Mouse (Mus musculus): ENCODE results near the gene Rnaseh2c.
A peak's percentile ranks its signal among the peaks of the same experiment; 100 is the strongest.

Gene Rnaseh2c

GRCm38 (mm10) chr19:5575336-5575735, 26.3 kb upstream of the Rnaseh2c start:
- no peak for DNase-seq (ENCODE audit: low spot score)

DNA sequence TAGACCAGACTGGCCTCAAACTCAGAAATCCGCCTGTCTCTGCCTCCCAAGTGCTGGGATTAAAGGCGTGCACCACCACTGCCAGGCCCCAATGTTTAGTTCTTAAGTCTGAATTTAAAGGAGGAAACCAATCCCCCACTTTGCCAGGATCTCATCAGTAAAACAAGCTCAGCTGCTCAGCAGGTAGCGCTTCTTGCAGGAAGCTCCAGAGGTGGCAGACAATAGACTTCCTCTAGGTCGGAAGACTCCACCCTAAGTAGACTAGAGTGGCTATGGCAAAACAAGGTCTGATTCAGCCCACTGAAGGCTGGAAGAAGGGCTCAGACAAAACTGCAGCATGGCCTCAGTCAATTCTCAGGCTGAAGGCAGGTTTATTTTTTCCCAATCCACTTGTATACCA, 21.7 kb upstream of the Rnaseh2c start:
- no peak for DNase-seq (ENCODE audit: low spot score)

- DNase-seq (ENCODE audit: low spot score): no peak
These were observed 20.9 kb upstream of the Rnaseh2c start for GRCm38 (mm10) chr19:5580776-5581175.

GRCm38 (mm10) chr19:5581995-5582394, 19.7 kb upstream of the Rnaseh2c start:
- DNase-seq (ENCODE audit: low spot score): no peak

- peak; percentile 39 for DNase-seq (ENCODE audit: low spot score)
These were observed 12.5 kb upstream of the Rnaseh2c start for GRCm38 (mm10) chr19:5589159-5589558.

- DNase-seq (ENCODE audit: low spot score): no peak
These were observed 9.8 kb upstream of the Rnaseh2c start for GRCm38 (mm10) chr19:5591888-5592287.

DNA sequence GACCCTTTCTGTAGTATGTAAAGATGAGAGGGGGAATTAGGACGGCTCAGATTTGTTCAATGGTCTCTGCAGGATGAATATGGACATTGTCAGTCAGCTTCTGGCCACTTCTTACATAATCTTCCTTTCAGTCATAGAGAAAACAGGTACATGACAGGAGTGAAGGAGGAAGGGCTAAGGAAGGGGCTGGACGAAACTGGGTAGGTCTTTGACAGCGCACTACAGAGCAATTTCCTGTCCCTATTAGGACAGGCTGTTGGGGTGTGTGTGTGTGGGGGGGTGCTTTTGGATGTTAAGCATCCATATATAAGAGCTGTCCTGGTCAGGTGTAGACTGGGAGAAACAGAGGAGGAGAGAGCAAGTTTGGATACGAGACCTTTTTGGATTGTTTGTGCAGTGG, 2.4 kb upstream of the Rnaseh2c start:
- no peak for DNase-seq (ENCODE audit: low spot score)

GRCm38 (mm10) chr19:5603664-5604063, 2.0 kb downstream of the Rnaseh2c start:
- DNase-seq (ENCODE audit: low spot score): no peak

DNA sequence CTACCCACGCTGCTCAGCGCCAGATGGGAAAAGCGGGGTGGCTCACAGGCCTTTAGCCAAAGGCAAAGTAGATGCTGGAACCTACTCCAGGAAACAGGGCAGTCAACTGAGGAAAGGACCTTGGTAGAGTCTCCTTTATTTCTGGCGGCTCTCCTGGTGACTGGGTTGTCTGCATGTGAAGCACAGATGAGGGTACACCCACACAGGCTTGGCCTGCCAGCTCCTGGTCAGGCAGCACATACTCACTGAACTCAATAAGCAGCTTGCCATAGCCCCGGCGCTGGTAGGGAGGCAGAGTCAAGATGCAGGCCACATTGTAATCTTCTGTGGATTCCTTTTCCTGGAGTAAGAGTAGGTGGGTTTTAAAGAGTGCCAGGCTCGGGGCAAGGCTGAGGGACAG, 3.5 kb downstream of the Rnaseh2c start:
- no peak for DNase-seq (ENCODE audit: low spot score)

DNA sequence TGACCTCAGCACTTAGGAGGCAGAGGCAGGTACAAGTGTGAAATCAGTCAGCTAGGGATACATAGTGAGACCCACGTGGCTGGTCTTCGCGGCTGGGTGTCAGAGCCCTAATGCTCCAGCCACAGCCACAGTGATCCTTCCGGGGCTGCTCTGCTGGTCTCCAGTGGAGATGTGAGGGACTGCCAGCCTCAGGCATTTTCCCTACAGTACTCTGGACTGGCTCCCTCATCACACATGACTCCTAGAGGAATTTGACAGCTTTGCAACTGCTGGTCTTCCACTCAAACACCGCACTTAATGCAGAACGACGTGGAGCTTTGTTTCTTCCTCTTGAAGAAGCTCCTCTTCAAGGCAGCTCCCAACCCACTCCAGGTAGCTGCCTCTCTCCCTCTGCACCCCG, 4.5 kb downstream of the Rnaseh2c start:
- DNase-seq (ENCODE audit: low spot score): no peak

- no peak for DNase-seq (ENCODE audit: low spot score)
These were observed 6.2 kb downstream of the Rnaseh2c start for GRCm38 (mm10) chr19:5607705-5608410.

DNA sequence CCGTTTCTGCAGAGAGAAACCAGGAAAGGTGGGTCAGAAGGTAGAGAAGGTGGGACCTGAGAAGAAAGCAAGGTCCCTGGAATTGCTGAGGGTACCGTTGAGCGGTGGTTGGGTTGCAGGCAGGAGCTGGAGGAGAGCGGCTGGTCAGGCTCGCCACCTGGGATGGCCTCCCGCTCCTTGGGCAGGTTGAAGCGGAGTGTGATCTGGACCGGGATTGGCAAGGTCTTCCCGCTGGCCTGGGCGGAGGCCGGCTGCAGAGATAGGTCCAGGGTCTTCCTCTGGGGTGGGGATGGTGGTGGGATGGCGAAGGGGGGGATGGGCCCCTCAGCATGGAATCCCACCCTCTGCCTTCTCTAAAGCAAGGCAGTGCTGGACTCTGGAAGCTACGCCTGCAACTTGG, 7.0 kb downstream of the Rnaseh2c start:
- DNase-seq (ENCODE audit: low spot score): no peak

- no peak for DNase-seq (ENCODE audit: low spot score)
These were observed 7.5 kb downstream of the Rnaseh2c start for GRCm38 (mm10) chr19:5609171-5609546.

DNA sequence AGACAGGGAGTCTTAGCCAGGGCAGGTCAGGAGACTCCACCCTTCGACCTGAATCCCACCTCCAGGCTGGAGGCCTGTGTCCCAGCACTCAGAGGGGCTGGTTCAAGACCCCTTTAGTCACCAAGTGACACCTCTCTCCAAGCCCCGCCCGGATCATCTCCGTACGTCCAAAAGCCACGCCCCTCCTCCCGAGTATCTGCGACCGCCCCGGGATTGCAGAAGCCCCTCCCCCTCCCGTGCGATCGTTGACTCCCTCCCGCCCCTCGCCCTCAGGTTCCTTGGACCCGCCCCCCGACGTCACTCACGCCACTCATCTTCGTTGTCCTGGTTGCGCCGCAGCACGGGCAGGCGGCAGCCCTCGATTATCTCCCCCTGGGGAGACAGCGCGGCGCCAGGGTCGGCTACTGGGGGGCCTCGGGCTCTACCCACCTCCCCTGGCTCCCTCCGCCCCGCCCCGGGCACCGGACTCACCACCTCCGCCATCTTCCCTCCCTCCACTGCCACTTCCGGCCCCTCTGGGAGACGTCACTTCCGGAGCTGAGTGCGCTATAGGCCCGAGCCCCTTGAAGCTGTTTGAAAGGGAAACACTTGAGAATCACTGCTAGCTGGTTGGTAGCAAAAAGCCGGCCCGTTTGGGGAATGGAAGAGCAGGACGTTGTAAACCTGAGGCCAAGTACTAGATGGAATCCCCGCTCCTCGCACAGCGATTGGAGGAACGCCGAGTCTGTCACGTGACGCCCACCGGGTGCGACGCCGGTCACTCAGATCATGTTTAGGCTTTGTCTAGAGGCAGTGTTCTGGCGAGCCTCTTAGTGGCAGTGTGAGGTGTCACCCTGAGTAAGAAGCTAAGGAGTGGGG, 8.1 kb downstream of the Rnaseh2c start, which contains the start of gene Kat5:
Kat5 (minus strand) TSS at position 691 of the 858 bp plus-strand sequence.
- DNase-seq (ENCODE audit: low spot score): peak; percentile 97

GRCm38 (mm10) chr19:5611973-5612372, 10.3 kb downstream of the Rnaseh2c start:
- DNase-seq (ENCODE audit: low spot score): no peak

DNA sequence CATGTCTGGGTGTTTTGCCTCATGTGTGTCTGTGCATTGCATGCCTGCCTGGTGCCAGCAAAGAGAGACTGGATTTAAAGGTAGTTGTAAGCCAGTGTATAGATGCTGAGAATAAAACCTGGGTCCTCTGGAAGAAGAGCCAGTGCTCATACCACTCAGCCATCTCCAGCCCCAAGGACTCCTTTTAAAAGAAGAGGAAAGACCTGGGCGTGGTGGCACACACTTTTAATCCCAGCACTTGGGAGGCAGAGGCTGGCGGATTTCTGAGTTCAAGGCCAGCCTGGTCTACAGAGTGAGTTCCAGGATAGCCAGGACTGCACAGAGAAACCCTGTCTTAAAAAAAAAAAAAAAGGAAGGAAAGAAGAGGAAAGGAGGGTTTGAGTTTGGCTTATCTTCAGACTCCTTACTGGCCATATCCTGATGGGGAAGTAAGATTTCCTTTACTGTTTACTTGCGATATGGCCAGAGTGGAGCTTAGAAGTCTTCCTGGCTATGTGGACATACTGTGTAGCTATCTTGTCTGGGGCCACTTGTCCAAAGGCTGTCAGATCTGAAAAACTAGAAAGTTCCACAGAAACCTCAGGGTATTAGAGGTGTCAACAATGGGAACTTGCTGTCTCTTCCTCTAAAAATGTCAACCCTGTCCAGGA, 11.2 kb downstream of the Rnaseh2c start:
- no peak for DNase-seq (ENCODE audit: low spot score)

DNA sequence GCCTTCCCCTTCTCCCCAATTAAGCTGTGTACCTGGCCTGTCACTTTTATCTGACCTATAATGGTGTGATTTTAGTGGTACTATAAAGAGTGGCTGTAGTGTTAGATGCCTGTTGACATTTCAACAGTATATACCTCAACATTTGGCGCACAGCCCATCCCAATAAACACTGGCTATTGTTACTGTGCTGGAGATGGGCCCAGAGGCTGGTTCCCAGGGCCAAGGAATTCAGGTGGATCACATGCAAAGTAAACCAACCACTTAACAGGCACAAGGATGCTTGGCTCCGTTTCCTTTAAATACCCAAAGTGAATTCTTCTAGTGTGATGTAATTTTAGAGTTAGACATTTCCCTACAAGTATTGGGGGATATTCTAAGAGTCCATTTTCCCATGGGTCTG, 13.3 kb downstream of the Rnaseh2c start:
- DNase-seq (ENCODE audit: low spot score): no peak

DNA sequence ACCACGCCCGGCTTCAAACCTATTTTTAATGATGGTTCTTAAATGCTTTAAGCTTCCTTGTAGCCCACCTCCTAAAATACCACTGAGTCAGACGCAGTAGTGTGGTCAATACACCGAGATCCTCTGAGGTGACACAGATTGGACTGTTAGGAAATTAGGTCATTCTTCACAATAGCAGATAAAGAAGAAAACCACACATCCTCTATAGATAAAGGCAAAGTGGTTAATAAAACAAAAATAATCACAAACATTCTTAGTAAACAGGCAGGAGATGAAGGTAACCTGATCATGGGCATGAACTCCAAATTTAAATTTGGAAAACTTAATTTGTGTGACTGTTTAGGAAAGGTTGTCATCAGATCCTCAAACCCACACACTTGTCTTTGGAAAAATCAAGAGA, 18.3 kb downstream of the Rnaseh2c start:
- no peak for DNase-seq (ENCODE audit: low spot score)

GRCm38 (mm10) chr19:5621884-5622283, 20.2 kb downstream of the Rnaseh2c start:
- no peak for DNase-seq (ENCODE audit: low spot score)

DNA sequence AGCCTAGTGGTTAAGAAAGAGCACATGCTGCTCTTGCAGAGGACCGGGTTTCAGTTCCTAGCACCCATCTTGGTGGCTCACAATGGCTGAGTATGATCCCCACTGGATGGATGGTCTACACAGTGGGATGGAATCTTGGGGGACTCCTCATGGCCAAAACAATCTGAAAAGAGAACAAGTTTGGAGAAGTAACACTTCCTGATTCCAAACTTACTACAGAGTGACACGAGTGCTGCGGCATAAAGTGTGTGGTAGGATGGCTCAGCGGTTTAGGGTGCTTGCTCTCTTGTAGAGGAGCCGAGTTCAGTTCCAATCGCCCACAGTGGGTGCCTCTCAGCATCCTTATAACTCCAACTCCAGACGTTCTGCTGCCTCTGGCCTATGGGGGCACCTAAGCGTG, 23.6 kb downstream of the Rnaseh2c start:
- DNase-seq (ENCODE audit: low spot score): no peak

GRCm38 (mm10) chr19:5629907-5630306, 28.2 kb downstream of the Rnaseh2c start:
- DNase-seq (ENCODE audit: low spot score): no peak

GRCm38 (mm10) chr19:5632120-5632519, 30.4 kb downstream of the Rnaseh2c start:
- no peak for DNase-seq (ENCODE audit: low spot score)

- DNase-seq (ENCODE audit: low spot score): no peak
These were observed 34.4 kb downstream of the Rnaseh2c start for GRCm38 (mm10) chr19:5636036-5636570.
